Mouse (Mus musculus) natural killer cell, adult 2 months (primary cell): ENCODE measurements around the gene Mpg.

ENCODE experiments used
- DNase-seq, 2 experiments: peaks; one replicate each; pipeline ENCODE4 v3.0.0; 2022; ENCODE audit warnings: low spot score in 2 of 2

The Mpg gene

DNA sequence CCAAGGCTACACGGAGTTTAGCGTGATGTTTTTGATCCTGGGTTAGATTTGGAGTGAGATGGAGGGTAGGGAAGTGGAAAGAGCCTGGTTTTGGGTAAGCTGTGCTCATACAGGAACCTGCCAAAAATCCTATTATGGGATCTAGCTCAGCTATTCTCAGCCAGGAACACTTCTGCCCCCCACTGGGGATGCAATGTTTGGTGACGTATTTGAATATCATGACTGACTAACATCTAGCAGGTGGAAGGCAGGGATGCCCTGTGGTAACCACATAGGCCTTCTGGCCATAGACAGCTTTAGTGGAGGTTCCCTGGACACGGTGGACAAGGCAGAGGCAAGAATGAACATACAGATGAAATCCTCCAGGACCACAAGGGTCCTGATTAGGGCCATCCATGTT is 3.9 kb downstream of the Mpg start:
- no peak for DNase-seq

DNA sequence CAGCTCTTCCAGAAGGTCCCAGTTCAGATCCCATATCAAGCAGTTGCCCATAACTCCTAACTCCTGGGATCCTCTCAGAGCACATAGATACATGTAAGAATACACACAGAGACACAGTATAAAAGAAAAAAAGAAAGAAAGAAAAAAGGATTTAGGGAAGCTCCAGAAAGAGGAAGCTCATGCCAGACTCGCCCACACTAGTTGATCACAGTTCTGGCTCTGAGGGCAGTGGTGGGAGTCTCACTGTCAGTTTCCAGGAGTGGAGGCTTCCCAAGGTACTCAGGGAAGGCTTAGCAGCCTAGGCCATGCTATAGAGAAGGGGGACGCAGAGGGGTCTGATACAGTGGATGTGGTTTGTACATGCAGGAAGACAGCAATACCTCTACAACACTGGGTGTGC is 4.8 kb downstream of the Mpg start:
- no peak for DNase-seq

DNA sequence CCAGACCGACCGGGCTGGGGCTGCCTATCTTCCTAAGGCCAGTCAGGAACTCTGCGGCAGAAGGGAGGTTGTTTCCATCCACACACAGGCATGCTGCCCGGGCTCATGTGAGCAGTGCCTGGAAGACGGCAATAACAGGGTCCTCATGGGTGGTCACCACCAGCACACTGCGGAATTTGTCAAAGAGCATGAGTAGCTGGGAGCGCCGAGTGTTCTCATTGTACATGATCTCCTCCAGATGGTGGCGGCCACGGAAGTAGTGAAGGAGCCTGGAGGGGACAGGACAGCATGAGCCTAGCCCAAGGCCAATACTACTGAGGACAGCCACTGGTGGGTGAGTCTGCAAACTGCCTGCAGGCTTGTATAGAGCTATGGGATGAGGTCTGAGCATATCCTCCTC is 6.5 kb downstream of the Mpg start:
- no peak for DNase-seq

DNA sequence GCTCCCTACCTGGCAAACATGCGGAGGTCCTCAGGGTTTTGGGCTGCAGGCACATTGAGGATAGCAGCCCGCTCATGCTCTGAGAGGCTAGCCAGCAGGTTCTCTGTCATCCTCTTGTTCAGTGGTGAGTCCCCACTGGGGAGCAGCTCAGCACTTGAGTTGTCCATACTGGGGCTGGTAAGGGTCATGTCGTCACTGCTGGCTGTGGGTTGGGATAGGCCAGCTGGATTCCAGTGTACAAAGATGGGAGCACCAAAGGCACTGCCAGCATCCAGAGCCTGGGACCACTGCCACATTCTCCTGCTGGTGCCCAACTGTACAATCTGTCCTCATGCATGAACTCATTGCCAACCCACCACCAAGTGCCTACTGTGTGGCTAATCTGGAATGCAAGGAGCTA is 7.6 kb downstream of the Mpg start:
- no peak for DNase-seq

DNA sequence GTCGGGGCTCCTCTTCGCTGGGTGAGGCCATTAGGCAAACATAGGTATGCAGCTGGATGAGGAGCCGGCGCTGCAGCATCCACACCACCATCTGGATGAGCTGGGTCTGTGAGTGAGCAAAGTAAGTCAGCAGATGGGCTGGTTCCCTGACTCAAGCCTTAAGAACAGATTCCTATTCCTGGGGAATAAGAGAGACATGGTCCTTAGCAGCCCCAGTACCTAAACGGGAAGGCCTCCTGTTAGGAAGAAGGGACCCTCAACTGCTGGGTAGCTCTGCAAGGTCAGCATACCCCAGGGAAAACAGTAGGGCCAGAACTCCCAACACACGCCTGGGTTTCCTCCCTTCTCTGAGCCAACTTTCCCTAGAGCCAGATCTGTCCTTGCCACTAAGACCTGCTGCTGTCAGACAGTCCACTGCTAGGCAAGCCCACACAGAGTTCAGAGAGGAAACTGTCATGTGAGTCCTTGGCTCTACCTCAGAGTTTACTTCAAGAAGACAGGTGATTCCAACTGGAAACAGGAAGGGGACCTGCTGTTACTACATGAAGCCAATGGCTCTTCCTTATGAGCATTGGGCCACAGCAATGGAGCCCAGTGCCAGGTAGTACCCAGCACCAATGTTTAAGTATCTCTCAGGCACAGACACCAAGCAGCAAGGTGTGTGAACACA is 8.6 kb downstream of the Mpg start:
- DNase-seq: no peak

DNA sequence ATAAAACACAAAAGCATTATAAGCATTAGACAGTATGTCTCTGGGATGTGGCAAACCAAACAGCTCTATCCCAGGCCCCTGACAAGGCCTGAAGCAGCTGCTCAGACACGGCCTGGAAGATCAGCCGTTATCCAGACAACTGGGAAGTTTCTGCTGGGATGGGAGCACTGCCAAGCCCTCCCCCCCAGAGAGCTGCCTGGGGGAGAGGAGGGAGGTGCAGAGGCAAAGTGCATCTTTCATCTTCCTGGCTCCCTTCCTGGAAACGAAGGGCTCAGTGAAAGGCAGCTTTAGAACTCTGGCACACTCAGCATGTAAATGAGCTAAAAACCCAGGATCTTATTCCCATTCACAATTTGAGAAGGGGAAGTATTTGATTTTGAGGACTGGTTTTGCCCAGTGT is 9.3 kb downstream of the Mpg start:
- DNase-seq: no peak

DNA sequence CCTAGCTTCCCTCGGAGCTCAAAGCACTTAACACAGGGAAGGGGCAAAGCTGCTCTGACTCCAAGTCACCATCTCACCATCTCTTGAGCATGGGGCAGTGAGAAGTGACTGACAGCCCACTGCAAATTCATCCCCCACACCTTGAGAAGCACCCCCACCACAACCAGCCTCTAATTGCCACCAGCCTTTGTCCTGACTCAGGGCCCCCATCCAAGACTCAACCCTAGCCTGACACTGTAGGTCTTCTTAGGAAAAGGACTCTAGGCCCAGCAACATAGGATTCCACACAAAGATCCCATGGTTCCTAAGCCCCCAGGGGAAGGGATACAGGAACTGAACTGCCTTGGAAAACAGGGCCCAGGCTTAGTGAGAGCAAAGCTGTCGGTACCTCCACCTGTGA is 9.8 kb downstream of the Mpg start:
- no peak for DNase-seq

DNA sequence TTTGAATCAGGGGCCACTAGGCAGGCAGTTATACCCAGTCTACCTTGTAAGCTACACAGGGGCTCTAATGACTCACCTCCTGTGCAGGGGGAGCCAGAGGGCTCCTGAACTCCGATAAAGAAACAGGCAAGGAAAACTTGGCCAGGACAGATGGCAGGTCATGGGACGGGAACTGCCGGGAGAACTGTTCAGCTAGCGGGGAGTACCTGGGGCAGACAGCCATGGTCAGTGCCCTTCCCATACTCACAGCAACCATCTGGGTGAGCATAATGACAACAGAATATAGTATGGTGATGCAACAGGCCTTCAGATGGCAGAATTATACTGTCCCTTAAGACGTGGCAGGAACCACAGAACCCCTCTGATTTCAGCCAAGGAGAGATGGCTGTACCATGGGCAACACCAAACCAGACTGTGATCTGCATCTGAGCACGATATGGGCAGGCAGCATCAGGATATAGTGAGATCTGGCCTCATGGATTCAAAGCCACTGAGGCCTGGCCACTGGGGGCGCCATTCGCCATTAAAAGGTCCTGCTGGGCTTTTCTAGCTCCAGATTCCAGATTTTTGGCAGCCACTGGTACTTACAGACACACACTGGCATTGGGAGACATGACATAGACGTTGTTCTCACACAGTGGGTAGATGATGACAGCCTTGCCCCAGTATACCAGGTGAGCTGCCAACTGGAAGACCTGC is 10.6 kb downstream of the Mpg start:
- peak in 1 of 2 experiments; percentile 31 for DNase-seq

DNA sequence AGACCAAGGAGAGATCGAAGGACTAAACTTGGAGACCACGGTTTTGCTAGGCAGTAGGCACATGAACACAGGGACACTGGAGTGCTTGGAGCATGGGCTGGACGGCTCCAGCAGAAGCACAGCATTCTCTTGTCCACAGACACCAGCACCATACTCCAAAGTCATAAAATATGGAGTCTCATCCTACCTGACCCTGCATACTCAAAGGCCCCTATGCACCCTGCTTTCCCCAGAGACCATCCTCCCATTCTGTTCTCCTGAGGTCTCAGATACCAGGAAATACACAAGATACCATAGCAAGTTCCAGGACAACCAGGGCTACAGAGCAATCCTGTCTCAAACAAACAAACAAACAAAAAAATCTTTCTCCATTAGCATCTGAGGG is 11.1 kb downstream of the Mpg start:
- no peak for DNase-seq

DNA sequence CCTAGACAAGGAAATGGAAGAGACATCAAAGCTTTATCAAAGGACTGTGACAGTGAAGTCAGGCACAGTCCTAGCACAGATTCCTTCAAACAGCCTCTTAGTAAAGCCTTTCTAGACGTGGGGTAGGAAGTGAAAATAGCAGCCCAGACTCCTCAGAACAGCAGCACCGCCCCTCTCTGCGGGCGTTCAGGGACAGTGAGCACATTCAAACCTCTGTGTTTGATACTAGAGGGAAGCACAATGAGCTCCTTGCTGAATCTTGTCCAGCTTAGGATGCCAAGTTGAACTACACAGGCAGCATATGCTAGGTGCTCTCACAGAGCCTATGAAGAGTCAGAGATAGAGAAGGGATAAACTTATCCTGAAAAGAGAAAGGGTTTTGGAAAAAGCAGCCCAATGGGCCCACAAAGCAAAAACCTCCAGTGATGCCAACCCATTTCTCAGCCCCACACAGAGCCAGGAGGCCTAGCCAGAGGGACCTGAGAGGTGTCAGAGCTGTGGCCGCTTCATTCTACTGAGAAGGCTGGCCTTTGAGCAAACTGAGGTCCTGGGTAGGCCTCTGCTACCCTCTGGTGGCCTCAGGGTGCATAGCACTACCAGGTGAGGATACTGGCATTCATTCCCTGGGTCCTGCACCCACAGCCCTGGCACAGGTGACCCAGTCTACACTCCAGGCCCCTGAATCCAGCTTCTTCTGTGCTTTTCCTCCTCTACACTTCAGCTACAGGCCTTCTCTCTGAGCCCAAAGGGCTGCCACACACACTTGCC is 12.0 kb downstream of the Mpg start:
- peak; percentile 62 to 78 for DNase-seq

DNA sequence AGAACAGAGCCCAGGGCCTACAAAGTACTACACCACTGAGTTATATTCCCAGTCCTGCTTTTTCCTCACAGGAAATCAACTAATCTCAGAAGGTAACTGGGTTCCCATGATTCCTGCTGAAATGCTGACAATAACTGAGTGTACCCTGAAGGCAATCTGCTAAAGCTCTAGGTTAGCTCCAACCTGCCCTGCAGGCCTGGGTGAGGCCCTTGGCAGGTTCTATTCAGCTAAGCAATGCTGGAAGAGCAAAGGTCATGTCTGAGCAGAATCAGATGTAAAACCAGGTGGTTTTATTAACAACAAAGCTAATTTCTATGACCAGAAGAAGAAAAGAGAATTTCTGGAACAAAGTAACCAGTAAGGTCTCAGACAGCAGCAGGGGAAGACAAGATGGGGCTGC is 15.1 kb downstream of the Mpg start:
- no peak for DNase-seq

DNA sequence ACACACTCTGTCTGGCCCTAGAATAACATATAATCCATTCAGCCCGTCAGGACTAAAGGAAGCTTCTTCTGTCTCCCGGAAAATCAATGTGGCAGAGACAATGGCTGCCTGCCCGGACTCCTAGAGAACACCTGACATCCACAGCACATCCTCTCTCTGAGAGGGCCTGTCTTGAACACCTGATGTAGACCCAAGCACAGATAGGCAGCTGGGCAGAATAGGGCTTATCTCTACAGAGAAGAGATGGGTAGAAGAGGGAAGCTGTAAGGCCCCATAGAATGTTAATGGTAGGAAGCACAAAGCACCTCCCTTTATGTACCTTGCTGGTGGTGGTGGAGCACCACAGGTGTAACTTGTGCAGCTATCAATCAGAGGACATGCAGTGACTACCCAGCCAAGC is 15.9 kb downstream of the Mpg start:
- no peak for DNase-seq

DNA sequence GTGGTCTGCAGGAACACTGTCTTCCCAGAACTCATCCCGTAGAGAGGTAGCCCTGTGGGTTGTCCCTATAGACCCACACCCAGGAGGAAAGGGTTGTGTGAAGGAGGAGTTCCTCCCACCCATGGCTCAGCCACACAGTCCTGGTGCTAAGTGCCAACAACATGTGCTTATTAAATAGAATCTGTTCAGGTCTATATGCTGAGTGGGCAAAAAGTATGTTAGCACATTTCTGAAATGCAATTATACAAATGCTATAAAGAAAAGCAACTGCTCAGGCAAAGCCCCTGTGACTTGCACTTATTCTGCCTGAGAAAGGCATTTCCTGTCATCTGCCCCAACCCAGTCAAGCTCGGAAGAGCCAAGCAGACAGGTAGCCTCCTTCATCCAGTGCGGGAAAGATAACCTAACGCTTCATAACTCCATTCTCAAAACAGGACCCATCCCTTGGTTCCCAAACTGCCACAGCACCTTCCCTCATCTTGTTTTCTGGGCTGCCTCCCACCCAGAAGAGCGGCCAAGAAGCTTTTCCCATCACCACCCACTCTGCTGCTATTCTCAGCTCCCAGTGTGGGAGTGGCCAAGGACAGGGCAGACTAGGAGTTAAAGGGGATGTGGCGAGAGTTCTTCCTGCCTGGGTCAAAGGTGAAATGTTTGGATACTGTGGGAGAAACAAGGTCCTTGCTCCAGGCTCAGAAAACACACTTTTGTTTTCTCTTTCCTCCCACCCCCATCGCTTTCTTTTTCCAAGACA is 17.1 kb downstream of the Mpg start:
- no peak for DNase-seq

DNA sequence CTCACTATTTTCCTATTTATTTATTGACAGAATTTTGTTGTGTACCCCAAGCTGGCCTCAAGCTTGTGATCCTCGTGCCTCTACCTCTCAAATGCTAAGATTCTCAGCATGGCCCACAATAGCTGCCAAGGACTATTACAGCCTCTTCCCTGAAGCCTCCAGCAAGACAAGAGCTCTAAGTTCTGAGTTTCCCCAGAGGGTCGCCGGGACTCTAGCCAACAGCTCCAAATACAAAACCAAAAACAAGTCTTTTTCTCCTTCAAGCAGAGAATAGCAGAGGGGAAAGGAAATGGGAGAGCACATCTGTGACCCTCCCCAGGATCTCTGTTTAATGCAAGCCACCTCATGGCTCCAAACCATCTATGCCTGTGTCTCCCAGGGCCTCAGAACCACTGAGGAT is 17.8 kb downstream of the Mpg start:
- DNase-seq: no peak

DNA sequence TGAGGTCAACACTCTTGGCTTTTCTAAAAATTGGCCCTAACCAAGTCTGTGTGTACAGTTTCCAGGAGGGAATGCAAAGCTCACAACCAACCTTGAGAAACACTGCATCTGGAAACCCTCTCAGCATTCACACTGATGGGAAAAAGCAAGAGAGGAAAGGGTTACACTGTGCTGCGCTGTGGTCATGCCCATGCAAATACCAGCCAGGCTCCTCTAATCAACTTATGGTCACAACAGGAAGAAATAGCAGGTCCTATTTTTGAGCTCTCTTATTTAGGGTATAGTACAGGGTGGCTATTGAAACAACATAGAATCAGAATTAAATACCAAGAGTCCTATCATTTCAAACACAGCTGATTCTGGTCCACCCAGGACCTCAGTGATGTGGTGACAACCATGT is 18.3 kb downstream of the Mpg start:
- DNase-seq: no peak

DNA sequence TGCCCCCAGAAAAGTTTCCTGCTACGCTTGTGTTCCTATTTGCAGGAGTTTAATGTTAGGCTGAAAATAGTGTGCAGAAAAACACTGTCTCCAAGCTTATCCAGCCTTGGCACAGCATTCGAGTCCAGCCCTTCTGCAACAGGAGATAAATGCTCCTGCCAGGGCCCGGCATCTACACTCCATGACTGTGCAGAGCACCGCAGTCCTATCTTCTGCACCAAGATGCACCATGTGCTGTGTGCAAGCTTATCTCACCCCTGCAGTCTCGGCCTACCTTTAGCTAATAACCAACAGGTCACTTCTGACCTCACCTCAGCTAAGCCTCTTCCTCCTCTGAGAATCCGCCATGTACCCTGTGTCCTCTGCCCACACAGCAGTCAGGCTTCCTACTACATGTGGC is 19.3 kb downstream of the Mpg start:
- DNase-seq: no peak

DNA sequence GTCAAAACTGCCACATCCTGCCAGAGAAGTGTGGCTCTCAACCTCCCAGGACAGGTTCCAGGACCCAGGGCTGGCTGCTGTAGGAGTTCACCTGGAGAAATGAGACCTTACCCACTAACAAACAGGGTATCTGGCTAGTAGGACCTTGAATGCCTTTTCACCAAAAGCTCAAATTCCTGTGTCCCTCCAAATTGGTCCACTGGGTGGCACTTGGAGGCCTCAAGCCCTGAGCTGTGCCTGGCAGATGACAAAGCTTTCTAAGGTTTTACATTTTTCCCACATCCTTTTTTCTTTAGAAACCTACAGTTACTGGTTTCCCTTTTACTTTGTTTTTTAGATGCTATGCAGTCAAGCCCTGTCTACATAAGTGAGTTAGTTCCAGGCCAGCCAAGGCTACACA is 20.8 kb downstream of the Mpg start:
- no peak for DNase-seq

DNA sequence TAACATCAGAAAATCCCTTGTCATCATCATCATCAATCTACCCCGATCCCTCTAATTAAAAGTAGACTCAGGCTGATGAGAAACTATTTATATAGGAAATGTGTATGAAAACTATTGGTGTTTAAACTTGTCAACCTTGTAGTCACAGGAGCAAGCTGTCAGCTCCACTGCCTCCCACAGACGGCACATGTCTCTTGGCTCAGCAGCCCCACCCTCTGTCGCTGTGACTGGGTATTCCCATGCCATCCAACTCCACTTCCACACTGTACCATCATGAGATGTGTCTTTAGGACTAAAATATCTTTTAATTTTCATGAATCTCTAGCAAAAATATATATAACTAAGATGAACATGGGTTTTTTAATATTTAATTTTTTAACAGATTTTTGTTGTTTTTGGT is 22.0 kb downstream of the Mpg start:
- no peak for DNase-seq

DNA sequence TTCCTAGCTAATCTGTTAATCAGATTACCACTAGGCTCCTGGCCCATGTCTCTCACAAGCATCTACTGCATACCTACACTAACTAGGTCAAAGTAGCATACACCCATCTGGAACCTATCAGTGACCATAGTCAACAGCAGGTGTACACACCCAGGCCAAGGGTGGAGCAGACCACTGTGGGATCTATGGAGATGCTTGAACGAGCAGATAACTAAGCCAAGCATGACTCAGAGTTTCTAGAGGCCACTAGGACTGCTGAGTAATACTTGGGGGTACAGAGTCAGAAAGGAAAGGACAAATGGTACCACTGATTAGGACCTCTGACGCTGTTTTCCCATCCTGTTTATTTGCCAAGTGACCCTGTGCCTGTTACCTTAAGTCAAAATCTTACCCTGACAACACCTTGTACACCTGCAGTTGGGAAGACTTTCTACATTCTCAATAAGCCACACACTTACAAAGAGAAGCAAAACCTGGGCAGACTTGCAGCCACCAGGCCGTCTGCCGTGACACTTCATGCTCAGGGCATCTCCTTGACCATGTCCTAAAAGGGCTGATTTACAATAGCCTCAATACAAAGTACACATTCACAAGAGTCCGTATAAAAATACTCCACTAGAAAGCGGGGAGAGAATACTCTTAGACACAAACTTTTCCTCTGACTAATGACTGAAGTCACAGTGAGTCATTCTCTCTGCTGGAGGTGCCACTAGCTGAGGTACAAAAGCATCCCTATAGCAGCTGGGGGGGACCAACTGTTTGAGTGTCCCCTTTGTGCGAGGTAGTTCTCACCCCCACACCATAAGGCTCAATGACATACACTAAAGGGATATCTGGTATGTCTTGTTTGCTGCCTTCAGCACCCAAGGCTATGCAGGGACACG is 24.8 kb downstream of the Mpg start:
- no peak for DNase-seq

DNA sequence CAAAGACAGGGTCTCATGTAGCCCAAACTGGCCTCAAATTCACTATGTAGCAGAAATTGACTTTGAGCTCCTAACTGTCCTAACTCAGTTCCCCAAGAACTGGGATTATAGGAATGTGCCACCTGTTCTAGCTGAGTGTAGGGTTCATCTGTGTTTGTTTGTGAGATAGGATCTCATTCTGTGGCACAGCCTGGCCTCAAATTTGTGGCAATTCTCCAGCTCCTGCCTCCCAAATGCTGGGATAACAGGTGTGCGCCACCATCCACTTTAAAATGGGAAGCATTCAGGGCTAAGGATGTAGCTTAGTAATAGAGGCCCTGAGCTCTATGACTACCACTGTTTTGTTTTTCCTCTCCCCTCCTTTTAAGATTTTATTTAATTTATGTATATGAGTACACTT is 26.8 kb downstream of the Mpg start:
- no peak for DNase-seq

DNA sequence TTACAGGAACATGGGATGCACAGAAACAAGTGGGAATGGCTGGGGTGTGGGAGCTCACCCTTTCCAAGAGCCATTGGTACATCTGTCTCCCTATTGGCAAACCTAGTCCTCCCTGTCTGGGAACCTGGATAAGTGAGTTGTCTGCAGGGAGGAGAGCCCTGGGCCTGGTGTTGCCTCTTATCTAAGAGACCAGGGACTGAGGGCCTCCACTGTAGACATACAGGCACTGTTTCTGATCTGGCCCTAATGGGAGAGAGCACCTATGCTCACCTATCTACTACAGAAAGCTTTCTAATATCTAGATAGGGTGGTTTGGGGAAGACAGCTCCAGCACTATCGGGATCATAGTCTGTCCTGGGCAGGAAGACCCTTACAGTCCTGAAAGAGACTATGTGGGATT is 29.8 kb downstream of the Mpg start:
- DNase-seq: no peak
